Mouse (Mus musculus) neural tube, embryonic 15.5 days (tissue): ENCODE results near the gene Tmem91. TPM values are rescaled to one million over a fixed set of nuclear protein-coding genes. Genes with fewer than 3 reads are reported as not detected.

ENCODE experiments used
- ATAC-seq: fragments of 200-750 bp; cut with Nextera tagmentation; 2 replicates; pipeline ENCODE4 v1.8.0; 2017; ENCODE audit warnings: mild to moderate bottlenecking, moderate TSS enrichment, moderate library complexity; ENCODE audit not compliant: low FRiP score
- H3K27ac ChIP-seq: fragments of 300-500 bp; sonication (generic); replicated peaks from 2 replicates; pipeline ENCODE4 v1.5.1; 2015; ENCODE audit warnings: mild to moderate bottlenecking, inconsistent platforms
- H3K27me3 ChIP-seq: fragments of 300-500 bp; sonication (generic); replicated peaks from 2 replicates; pipeline ENCODE4 v1.6.1; 2015; ENCODE audit warnings: inconsistent platforms
- H3K36me3 ChIP-seq: fragments of 300-500 bp; sonication (generic); 2 replicates; pipeline ENCODE4 v1.6.1; 2015; ENCODE audit warnings: inconsistent platforms
- H3K4me1 ChIP-seq: fragments of 300-500 bp; sonication (generic); 2 replicates; pipeline ENCODE4 v1.6.1; 2015; ENCODE audit warnings: inconsistent platforms
- H3K4me2 ChIP-seq: fragments of 300-500 bp; sonication (generic); 2 replicates; pipeline ENCODE4 v1.6.1; 2015; ENCODE audit warnings: inconsistent platforms, mild to moderate bottlenecking, moderate library complexity
- H3K4me3 ChIP-seq: fragments of 300-500 bp; sonication (generic); replicated peaks from 2 replicates; pipeline ENCODE4 v1.5.1; 2015; ENCODE audit warnings: mild to moderate bottlenecking, inconsistent platforms
- H3K9ac ChIP-seq: fragments of 300-500 bp; sonication (generic); replicated peaks from 2 replicates; pipeline ENCODE4 v1.6.1; 2015; ENCODE audit warnings: mild to moderate bottlenecking, inconsistent platforms
- H3K9me3 ChIP-seq: fragments of 300-500 bp; sonication (generic); replicated peaks from 2 replicates; pipeline ENCODE4 v1.6.1; 2016; ENCODE audit warnings: inconsistent platforms
- WGBS: fragments of 180-500 bp; shearing (Covaris S2); methylation state at CpG from one replicate; pipeline ENCODE4 v1.1.7; 2015; ENCODE audit warnings: mixed read lengths; 5-methylcytosine and 5-hydroxymethylcytosine counted together
- polyA plus RNA-seq: library from polyadenylated mRNA; unstranded; fragments of >200 nt; fragmentation: Nextera tagmentation; extraction: Ambion mirVana; gene quantifications from 2 replicates; pipeline ENCODE4 v1.2.1, GENCODE M21; 2015

Tmem91 gene
- polyA plus RNA-seq, 1 experiment from 2014 or later = 97.4 TPM

DNA sequence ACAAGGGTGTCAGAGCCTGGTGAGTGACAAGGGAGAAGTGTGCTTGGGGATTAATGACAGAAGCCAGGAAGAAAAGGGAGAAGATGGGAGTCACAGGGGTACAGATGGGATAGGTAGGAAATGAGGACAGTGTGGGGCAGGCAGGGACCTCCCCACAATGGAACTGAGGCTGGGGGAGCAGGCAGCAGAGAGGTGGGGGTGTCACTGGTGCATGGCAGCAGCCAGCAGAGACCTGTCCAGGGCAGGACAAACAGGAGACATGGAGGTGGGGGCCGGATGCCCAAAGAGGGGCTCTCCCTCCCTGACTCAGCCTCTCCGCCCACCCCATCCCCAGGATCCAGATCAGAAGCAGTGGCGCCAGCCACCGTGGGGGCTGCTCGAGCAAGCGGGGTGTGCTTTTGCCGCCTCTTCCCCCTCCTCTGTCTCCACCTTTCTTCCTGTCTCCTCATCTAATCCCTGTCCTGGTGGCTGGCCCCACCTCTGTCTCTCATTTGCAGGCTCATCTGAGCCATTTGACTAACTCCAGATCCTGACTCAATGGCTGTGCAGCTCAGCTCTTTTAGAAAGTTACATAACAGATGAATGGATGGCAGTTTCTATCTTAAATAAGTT lies 35.7 kb upstream of the Tmem91 start:
- H3K27me3 ChIP-seq = no peaks in the 10 kb centered on the region
- peak overlapping the region; percentile 22 for H3K4me2 ChIP-seq
- peak overlapping the region; percentile 28; the same call in 1 of the 2 replicates for H3K9ac ChIP-seq
- peaks cover 35% of the 10 kb centered on the region for H3K36me3 ChIP-seq
- 0 out of 2 replicates have a peak, but pooled peaks have one; percentile 20 for ATAC-seq
- H3K9me3 ChIP-seq = no peaks in the 10 kb centered on the region
- H3K4me3 ChIP-seq = no peak overlapping the region
- WGBS = 30% methylated on average over 5 of the region's 7 CpGs
- H3K4me1 ChIP-seq = peaks cover 14% of the 10 kb centered on the region
- H3K27ac ChIP-seq = no peak overlapping the region

- peak overlapping the region; percentile 22; the same call in 1 of the 2 replicates for H3K4me2 ChIP-seq
- ATAC-seq = no peak
These were observed 35.0 kb upstream of the Tmem91 start for GRCm38 (mm10) chr7:25709961-25710360.

DNA sequence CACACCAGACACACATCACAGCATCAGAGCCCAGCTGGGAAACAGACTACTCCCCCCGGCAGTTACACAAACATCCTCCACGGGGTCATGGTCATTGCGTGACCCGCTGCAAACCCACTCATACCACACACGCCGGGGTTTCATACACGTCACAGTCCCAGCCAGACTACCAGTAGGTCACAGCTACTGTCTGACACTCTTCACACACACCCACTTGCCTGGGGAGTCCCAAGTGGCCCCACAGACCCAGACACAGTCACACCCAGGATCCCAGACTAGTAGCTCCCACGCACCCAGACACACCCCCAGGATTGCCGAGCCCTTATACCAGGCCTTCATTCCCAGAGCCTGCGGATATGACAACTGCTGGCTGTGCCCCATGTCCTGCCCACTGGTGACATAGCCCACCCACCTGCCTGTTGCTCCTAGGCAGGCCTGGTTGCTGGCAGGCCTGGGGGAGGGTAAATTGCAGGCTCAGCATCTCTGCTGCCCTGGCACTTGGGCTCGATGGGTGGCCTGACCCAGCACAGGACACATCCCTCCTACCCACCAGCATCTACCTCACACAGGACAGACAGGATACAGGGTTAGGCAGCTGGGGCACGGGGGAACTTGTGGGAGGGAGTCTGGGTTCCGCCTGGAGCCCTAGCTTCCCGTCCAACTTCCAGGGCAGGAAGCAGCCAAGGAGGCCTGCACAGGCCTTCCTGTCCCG lies 32.8 kb upstream of the Tmem91 start:
- no peak for ATAC-seq
- H3K27me3 ChIP-seq = peaks cover 9% of the 10 kb centered on the region
- WGBS = 71% methylated on average over 15 of the region's 15 CpGs
- H3K4me2 ChIP-seq = no peak overlapping the region
- peak overlapping the region; percentile 48; the same call in 1 of the 2 replicates for H3K27ac ChIP-seq
- no peaks in the 10 kb centered on the region for H3K9me3 ChIP-seq
- H3K36me3 ChIP-seq = peaks cover 6% of the 10 kb centered on the region
- no peak overlapping the region for H3K9ac ChIP-seq
- H3K4me1 ChIP-seq = peaks cover 31% of the 10 kb centered on the region
- no peak overlapping the region for H3K4me3 ChIP-seq

More at GRCm38 (mm10) chr7:25709961-25710360, 35.0 kb upstream of the Tmem91 start:
- Histone ChIP-seq H3K36me3 (peaks cover 29% of the 10 kb centered on the region), H3K9me3 (no peaks in the 10 kb centered on the region), H3K27ac (no peak overlapping the region), H3K4me3 (no peak overlapping the region), H3K27me3 (no peaks in the 10 kb centered on the region), H3K9ac (no peak overlapping the region), H3K4me1 (peaks cover 17% of the 10 kb centered on the region)
- WGBS = 23% methylated on average over 12 of the region's 12 CpGs

- Histone ChIP-seq H3K9me3 (no peaks in the 10 kb centered on the region), H3K4me2 (no peak overlapping the region), H3K36me3 (no peaks in the 10 kb centered on the region), H3K4me3 (no peak overlapping the region), H3K4me1 (peaks cover 31% of the 10 kb centered on the region), H3K27ac (no peak overlapping the region), H3K9ac (no peak overlapping the region), H3K27me3 (peaks cover 9% of the 10 kb centered on the region)
- no peak for ATAC-seq
- 73% methylated on average over 7 of the region's 7 CpGs for WGBS
These were observed 31.7 kb upstream of the Tmem91 start for GRCm38 (mm10) chr7:25706578-25707170.

DNA sequence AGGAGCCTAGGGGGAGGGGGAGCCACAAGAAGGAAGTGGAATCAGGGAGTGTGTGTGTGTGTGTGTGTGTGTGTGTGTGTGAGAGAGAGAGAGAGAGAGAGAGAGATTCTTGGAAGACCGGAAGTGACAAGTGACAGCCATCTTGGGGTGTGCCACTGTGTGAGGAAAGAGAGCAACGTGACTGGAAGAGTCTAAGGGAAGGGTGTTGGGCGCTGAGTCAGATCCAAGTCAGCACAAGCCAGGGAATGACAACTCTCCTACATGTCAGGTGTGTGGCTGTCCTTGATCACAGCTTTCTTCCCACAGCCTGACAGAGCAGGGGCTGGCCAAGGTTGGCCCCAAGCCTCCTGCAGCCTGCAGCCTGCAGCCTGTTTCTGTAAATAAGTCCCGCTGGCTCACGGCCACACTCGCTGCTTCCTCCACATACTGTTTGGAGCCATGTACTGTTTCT lies 30.9 kb upstream of the Tmem91 start:
- no peaks in the 10 kb centered on the region for H3K36me3 ChIP-seq
- ATAC-seq = no peak
- H3K4me3 ChIP-seq = no peak overlapping the region
- H3K27me3 ChIP-seq = peaks cover 9% of the 10 kb centered on the region
- peaks cover 30% of the 10 kb centered on the region for H3K4me1 ChIP-seq
- WGBS = 66% methylated on average over 6 of the region's 6 CpGs
- H3K9me3 ChIP-seq = no peaks in the 10 kb centered on the region
- no peak overlapping the region for H3K4me2 ChIP-seq
- no peak overlapping the region for H3K27ac ChIP-seq
- H3K9ac ChIP-seq = no peak overlapping the region

DNA sequence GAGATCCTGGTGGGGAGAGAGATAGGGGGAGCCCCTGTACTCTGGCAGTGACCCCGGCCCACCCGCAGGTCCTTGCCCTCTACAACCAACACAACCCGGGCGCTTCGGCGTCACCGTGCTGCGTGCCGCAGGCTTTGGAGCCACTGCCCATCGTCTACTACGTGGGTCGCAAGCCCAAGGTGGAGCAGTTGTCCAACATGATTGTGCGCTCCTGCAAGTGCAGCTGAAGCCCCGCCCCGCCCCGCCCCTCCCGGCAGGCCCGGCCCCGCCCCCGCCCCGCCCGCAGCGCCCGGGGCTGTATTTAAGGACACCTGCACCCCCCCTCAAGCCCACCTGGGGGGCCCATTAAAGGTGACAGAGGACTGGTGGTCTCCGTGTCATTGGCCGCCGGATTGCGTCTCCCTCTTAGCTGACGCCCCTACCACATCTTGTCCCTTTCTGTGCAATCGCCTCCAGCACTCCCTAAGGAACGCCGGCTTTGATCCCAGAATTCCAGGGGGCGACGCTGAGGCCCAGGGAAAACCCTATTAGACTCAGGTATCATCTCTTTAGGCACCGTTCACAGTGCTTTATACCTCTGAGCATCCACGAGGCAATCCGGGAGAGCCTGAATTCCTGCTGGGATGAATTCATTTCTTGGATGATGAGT lies 29.9 kb upstream of the Tmem91 start:
- ATAC-seq = peak; percentile 70
- no peak overlapping the region for H3K27ac ChIP-seq
- WGBS = 6% methylated on average over 30 of the region's 37 CpGs

GRCm38 (mm10) chr7:25703793-25704494 lies 29.0 kb upstream of the Tmem91 start:
- Histone ChIP-seq H3K4me2 (peak overlapping the region; percentile 62), H3K9me3 (no peaks in the 10 kb centered on the region), H3K36me3 (no peaks in the 10 kb centered on the region), H3K9ac (no peak overlapping the region), H3K27me3 (peaks cover 9% of the 10 kb centered on the region), H3K4me1 (peaks cover 17% of the 10 kb centered on the region), H3K4me3 (no peak overlapping the region; the same call in 1 of the 2 replicates), H3K27ac (no peak overlapping the region)
- WGBS = 21% methylated on average over 10 of the region's 10 CpGs
- no peak for ATAC-seq

More for the DNA sequence above, 29.9 kb upstream of the Tmem91 start:
- H3K4me3 ChIP-seq = peak overlapping the region; percentile 37
- H3K4me2 ChIP-seq = peak overlapping the region; percentile 62
- no peaks in the 10 kb centered on the region for H3K9me3 ChIP-seq
- peaks cover 20% of the 10 kb centered on the region for H3K4me1 ChIP-seq
- peaks cover 9% of the 10 kb centered on the region for H3K27me3 ChIP-seq
- peak overlapping the region; percentile 21; the same call in 1 of the 2 replicates for H3K9ac ChIP-seq
- H3K36me3 ChIP-seq = no peaks in the 10 kb centered on the region

GRCm38 (mm10) chr7:25702350-25702749 lies 27.4 kb upstream of the Tmem91 start:
- no peak for ATAC-seq
- Histone ChIP-seq H3K9ac (no peak overlapping the region), H3K4me1 (peaks cover 17% of the 10 kb centered on the region), H3K4me3 (no peak overlapping the region), H3K9me3 (no peaks in the 10 kb centered on the region), H3K4me2 (no peak overlapping the region), H3K36me3 (no peaks in the 10 kb centered on the region), H3K27me3 (peaks cover 9% of the 10 kb centered on the region), H3K27ac (no peak overlapping the region)
- WGBS = 90% methylated on average over 2 of the region's 2 CpGs

- 74% methylated on average over 12 of the region's 12 CpGs for WGBS
- H3K27ac ChIP-seq = no peak overlapping the region
- peaks cover 9% of the 10 kb centered on the region for H3K27me3 ChIP-seq
- ATAC-seq = no peak
- H3K4me1 ChIP-seq = peaks cover 17% of the 10 kb centered on the region
- H3K9ac ChIP-seq = no peak overlapping the region
- H3K4me3 ChIP-seq = no peak overlapping the region
- no peaks in the 10 kb centered on the region for H3K9me3 ChIP-seq
- H3K4me2 ChIP-seq = no peak overlapping the region
- H3K36me3 ChIP-seq = no peaks in the 10 kb centered on the region
These were observed 25.8 kb upstream of the Tmem91 start for GRCm38 (mm10) chr7:25700732-25701131.

DNA sequence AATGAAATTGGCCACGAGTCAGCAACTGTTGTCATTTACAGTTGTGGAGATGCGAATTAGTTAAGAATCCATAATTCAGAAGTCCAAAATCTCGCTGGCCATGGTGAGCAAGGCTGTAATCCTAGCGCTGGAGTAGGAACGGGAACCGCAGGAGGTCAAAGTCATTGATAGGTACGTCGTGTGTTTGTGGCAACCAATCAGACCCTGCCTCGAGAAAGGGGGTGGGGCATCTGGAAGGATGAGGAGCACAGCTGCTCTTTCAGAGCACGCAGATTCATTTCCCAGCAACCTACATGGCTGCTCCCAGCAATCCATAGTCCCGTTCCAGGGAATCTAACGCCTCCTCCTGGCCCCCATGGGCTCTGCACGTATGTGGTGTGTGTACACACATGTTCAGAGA lies 24.9 kb upstream of the Tmem91 start:
- Histone ChIP-seq H3K9ac (no peak overlapping the region), H3K27ac (no peak overlapping the region), H3K4me2 (no peak overlapping the region), H3K36me3 (no peaks in the 10 kb centered on the region), H3K9me3 (no peaks in the 10 kb centered on the region), H3K4me3 (no peak overlapping the region), H3K27me3 (peaks cover 9% of the 10 kb centered on the region), H3K4me1 (peaks cover 13% of the 10 kb centered on the region)
- whole genome bisulfite sequencing = 54% methylated on average over 13 of the region's 13 CpGs
- no peak for ATAC-seq

- Histone ChIP-seq H3K4me2 (no peak overlapping the region), H3K9me3 (no peaks in the 10 kb centered on the region), H3K4me1 (peaks cover 8% of the 10 kb centered on the region), H3K9ac (no peak overlapping the region), H3K27me3 (peaks cover 20% of the 10 kb centered on the region), H3K36me3 (no peaks in the 10 kb centered on the region), H3K27ac (no peak overlapping the region), H3K4me3 (no peak overlapping the region)
- 46% methylated on average over 8 of the region's 8 CpGs for WGBS
- peak; percentile 36; the same call in 1 of the 2 replicates for ATAC-seq
These were observed 19.1 kb upstream of the Tmem91 start for GRCm38 (mm10) chr7:25694104-25694503.
